Mouse (Mus musculus) WW6 (cell line): ENCODE measurements at regions not wholly inside any gene's neighbourhood (a gene's known extent, or its start where the extent isn't known, plus 50 kb on each side); places are given as distances from the start of the nearest gene placed in this dataset.

Experiments
- DNase-seq: peaks from one replicate; pipeline ENCODE4 v3.0.0-alpha.2; 2013; ENCODE audit warnings: low read depth, low spot score

DNA sequence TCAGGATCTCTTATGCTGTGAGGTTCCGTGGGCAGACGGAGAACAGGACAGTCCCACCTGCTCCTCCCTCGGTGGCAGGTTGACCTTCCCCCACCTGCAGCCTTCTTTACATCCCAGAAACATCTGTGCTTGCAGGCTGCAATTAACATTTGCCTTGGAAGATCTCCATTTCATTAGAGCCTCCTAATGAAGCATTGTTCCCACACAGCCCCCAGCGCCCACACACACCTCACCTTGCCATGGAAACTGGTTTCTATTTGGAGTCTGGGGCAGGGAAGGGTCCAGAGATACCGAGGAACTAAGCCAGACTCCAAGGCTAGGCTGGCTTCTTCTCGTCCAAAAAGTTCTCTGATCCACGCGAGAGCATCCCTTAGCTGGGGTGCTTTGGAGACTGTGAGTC, 56.6 kb upstream of the Rpl38 start:
- no peak for DNase-seq

DNA sequence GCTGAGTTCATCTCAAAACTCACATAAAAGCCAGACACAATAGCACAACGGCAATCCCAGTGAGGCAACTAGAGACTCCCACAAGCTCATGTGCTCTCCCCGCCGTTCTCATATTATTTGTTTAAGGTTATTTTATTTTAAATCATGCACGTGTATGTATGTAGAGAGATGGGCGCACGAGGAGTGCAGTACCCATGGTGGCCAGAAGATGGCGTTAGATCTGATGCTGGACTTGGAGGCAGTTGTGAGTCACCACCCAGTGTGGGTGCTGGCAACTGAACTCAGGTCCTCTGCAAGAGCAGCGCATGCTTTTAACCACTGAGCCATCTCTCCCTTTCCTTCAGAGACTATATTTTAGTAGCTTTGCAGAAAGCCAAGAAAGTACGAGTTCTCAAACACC, 60.3 kb upstream of the Rpl38 start:
- no peak for DNase-seq

DNA sequence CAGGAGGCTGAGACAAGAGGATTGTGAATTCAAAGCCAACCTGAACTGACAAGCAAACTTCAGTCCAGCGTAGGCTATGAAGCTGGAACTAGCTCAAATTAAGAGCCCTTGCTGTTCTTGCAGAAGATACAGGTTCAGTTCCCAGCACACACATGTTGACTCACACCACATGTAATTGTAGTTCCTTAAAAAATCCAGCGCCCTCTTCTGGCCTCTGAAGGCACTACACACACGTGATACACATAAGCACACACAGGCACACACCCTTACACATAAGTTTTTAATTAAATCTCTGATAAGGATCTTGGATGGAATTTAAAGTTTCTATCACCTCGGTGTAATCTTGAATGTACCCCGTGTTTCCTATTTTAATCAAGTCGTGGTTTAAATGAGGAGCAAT, 65.2 kb upstream of the Rpl38 start:
- no peak for DNase-seq

DNA sequence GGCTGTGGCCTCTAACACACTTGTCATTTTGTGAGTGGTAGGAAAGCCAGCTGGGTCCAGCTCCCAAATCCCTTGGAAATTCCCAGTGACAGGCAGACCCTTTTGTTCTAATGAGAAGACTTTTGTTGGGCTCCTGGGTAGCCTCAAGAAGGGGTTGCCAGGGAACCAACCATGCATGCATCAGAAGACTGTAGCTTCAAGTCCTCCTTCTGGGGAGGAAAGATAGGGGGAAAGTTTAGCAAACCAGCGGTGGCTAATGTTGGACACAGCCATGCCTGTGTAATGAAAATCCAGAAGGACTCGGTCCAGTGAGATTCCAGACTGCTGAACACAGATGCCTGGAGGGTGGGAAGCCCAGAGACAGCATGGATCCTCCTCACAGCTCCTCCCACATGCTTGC, 71.1 kb upstream of the Rpl38 start:
- no peak for DNase-seq

DNA sequence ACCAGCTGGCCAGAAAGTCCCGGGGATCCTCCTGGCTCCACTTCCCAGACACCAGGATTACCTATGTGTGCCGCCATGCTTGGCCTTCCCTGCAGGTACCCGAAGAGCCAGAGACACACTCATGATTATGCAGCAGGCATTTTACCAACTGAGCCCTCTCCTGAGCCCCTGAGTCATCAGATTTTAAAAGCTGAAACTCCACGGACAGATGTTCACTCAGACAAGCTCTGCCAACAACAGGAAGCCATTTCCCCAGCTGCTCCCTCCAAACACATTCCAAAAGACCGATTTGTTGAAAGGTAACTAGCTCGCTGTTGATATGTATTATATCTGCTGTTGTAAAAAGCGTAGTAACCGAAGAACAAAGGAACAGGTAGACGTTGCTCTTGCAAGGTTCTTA, 75.4 kb upstream of the Rpl38 start:
- no peak for DNase-seq

DNA sequence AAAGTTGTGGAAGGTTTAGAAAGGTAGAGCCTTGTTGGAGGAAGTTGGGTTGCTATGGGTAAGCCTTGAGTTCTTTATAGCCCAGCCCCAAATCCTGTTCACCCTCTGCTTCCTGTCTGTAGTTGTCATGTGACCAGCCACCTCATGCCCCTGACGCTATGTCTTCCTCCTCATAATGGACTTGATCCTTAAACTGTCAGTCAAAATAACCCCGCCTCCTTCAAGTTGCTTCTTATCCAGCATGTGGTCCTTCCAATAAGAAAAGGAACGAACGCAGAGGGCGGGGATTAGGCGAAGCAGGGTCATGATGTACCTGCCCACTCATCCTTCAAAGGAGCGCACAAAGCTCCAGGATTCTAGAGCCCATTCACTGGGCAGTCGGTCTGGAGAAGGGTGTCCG, 79.8 kb upstream of the Rpl38 start:
- peak; percentile 81 for DNase-seq

DNA sequence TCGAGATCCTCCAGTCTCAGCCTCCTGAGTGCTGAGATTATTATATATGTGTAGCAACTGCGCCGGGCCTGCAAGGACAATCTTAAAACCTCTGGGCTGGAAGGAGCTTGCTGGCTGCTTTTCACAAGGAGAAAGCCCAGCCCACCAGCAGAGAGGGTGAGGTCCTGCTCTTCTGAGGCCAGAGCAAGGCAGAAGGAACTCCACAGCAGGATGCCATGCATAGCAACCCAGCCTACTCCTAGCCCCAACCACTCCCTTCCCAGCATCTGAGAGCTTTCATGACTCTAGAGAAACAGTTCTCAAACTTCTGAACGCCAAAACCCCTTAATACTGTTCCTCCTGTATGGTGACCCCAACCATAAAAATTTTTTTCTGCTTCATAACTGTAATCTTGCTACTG, 80.3 kb upstream of the Rpl38 start:
- DNase-seq: no peak

DNA sequence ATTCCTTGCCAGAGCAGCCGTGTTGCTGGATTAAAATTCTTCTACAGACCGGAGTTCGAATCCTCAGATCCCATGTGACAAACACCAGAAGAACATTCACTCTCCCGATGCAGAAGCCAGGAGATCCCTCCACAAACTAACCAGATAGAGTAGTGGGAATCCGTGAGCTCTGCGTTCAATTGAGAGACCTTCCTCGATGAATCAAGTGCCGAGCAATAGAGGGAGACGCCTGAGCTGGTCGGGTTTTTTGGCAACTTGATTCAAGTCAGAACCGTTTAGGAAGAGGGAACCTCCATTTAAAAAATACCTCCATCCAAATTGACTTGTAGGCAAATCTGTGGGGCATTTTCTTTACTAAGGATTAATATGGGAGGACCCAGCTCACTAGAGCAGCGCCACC, 81.9 kb upstream of the Rpl38 start:
- DNase-seq: no peak

DNA sequence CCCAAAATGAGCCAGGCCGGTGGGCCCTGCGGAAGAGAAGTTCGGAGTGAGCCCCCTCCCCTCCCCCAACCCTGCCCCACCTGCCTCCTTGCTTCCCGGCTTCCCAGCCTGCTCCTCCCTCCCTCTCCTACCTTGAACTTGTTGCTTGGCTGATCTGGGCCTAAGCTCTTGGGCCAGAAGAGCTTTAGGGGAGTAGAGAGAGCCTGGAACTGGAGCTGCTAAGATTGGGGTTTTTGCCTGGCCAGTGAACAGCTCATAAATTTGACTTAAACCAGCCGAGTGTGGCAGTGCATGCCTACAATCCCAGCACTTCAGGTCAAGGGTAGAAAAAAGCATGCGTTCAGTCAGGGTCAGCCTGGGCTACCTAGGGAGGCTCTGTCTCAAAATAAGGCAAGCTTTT, 83.5 kb upstream of the Rpl38 start:
- DNase-seq: no peak

DNA sequence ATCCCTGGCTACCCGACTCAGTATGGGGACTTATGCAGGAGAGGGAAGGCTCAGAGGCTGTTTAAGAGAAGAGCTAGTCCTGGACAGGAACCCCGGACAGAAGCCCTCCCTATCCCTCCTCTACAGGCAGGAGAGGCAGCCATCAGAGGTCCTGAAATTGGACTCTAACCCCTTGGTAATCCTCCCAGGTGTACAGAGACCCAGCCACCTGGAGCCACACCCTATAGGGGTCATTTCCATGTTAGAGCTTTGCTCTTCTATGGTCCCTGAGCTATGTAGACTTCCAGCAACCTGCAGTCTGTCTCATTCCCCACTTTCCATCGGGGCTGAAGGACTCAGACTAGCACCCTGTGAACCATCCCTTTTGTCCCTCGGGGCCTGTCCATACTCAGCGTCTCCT, 84.2 kb upstream of the Rpl38 start:
- no peak for DNase-seq

DNA sequence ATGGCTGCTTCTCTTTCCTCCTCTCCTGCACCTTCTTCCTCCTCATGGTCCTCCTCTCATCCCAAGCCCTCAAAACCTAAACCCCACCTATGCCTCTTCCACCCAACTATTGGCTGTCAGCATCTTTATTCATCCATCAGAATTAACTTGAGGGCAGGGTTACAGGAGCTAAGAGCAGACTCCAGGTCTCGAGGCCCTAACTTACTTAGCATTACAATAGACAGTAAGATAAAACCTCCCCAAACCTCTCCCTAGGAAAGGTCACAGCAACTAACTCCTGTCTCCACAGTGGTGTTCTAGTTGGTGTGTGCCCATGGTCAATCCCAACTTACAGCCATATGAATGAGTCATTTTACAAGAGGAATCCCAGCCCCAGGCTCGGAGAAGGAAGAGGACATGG, 88.3 kb upstream of the Rpl38 start:
- DNase-seq: no peak

DNA sequence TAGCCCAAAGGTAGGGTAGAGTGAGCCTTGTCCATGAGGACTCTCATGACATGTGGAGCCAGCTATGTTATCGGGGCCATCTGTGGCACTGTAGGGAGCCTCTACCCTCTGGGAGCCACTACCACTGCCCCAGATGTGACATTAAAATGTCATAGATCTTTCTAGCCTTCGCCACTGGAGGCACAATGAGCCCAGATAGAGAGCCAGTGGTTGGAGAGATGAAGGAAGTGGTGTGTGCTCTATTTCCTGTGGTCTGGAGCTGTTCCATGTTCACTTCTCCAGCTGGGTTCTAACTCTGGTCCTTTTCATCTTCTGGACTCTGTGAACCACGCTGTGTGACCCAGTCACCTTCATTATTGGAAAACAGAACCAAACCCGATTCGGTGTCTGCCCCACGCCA, 89.8 kb upstream of the Rpl38 start:
- no peak for DNase-seq

DNA sequence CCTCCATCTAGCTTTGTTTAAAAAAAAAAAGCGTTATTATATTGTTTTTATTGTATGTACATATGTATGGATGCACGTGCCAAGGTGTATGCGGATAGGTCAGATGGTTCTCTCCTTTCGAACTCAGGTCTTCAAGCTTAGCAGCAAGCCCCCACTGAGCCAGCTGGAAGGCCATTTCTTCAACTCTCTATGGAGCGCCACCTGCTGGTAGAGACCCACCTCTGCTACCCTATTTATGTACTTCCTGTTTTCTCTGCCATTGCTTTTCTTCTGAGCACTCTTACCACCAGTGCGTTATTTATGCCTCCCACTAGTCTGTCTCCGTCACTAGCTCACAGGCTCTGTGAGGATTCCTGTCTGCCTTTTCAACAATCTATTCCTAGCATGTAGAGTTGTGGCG, 91.5 kb upstream of the Rpl38 start:
- no peak for DNase-seq

DNA sequence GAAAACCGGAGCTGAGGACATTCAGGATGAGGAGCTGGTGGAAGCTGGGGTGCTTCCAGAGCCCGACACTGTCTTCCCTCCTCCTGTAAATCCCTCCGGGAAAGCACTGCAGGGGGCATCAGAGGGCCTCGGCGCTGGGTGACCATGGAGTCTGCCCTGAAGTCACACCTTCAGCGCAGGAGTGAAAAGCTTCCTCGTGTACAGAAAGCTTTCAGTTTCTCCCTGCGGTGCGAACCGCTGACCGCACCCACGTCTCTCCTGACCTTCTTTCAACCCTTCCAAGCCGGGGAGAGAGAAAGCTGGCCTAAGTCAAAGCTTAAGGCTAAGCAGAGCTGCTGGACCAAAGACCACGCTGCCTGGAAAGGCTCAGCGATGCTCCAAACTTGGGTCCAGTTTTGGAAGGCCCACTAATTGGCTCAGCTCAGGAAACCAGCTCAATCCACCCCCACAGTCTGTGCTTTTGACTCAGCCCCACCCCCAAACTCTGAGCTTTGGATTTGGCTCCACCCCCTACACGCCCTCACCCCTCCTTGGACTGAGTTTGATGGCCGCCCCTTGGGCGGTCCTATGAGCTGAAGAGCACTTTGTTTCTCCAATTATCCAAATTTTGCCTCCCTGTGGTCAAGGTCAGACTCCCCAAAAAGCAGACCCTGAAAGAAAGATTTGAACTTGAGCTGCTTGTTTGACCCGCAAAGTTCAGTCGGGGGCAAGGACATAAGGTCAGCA, 97.0 kb upstream of the Rpl38 start:
- DNase-seq: no peak

DNA sequence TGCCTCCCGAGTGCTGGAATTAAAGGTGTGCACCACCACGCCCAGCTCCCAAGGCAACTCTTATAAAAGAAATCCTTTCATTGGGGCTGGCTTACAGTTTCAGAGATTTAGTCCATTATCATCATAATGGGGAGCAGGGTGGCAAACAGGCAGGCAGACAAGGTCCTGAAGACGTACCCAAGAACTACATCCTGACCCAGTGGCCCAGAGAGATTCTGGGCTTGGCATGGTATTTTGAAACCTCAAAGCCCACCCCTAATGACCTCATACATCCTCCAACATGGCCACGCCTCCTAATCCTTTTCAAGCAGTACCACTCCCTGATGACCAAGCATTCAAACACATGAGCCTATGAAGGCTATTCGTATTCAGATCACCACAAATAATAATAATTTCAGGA, 98.2 kb upstream of the Rpl38 start:
- no peak for DNase-seq

DNA sequence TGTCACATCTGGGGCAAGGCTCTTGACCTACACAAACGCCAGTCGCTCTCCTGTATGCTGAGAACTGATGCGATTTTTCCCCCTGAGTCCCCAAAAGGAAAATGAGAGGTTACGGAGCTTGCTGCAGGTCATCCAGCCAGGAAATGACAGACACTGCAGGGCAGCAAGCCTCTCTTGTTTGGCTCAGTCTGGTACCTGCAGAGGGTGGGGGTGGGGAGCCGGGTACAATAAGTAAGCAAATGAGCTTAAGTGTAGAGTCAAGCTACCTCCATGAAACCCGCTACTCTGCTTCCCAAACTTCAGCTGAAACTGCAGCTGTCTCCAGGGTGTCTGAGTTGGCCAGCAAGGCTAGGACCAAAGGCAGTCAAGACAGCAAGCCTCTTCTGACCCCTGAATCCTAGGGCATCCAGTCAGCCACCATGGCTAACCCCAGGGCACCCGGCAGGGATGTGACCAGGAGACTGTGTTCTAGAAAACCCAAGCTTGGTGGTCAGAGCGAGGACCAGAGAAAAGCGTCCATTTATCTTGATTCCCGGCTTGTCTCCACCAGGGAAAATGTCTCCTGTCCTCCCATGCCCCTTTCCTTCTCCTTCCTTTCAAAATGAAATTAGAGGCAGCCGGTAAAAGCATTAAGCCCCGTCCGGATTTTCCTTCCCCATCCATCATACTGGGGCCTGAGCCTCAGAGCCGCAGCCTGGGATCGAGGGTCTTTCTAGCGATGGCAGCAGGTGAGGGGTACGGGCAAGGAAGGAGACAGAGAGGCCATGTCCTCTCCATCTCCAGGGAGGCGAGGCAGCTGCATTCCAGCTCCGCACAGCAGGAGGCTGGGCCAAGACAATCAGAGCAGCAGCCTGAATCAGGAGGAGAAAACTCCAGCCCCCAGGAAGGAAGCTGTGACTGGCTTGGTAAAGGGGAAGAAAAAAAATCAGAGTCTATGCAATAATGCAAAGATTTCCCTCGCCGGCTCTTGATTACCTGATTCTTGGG, 100.2 kb upstream of the Rpl38 start:
- no peak for DNase-seq

DNA sequence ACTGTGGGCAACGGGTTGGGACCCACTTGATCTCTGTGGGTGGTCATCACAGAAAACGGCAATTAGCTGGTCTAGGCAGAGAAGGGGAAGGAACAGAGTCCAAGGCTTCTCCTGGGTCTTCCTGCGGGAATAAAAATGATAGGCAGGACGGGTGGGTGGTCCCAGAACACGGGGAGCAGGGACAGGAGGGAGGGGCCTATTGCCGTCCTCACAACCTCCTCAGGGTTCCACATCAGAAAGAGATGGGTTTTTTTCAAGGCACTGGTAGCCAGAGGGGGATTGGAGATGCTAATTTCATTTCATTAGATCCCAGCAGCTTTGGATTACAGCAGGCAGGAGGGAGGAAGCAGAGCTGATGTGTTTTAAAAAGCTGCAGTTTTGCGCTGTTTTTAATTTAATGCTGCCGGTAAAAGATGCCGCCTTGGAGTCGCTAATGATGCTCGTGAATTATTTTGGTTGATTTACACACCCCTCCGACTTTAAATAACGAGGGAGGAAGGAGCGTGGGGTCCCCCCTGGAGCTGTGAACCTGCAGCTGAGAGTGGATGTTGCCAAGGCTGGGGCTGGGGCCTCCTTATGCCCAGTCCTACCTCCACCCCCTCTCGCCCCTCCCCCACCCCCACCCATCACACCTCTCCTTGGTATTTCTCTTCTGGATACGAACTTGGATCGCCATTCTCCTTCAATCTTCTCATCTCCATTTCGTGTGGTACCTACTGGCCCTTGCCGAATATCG, 101.1 kb upstream of the Rpl38 start:
- no peak for DNase-seq

DNA sequence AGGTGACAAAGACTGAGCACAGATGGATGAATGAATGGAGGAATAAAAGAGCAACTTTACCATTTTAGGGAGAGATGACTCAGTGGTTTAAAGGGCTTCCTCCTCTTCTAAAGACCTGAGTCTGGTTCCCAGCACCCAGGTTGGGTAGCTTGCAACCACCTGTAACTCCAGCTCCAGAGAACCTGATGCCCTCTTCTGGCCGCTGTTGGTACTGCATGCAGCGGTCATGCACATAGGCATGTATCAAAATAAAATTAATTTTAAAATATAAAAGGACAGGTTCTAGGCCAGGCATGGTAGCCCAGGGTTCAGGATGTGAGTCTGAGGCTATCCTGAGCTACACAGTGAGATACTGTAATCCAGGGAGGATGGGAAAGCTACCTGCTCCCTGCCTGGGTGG, 103.4 kb upstream of the Rpl38 start:
- no peak for DNase-seq

DNA sequence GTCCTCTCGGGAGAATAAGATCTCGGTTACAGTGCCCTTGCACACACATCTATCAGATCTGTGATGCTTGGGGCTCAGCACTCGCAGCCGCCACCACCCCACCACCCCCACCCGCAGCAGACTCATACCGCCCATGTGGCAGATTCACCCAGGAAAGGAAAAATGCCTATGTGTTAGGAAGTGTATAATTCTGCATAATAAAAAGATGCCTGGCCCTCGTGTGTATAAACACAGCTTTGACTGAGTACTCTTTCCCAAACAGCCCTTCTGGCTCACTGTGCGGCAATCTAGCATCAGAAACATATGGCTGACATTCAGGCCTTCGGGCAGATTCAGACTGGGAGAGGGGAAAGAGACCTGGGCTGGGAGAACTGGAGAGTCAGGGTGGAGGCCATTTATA, 105.2 kb upstream of the Rpl38 start:
- no peak for DNase-seq

DNA sequence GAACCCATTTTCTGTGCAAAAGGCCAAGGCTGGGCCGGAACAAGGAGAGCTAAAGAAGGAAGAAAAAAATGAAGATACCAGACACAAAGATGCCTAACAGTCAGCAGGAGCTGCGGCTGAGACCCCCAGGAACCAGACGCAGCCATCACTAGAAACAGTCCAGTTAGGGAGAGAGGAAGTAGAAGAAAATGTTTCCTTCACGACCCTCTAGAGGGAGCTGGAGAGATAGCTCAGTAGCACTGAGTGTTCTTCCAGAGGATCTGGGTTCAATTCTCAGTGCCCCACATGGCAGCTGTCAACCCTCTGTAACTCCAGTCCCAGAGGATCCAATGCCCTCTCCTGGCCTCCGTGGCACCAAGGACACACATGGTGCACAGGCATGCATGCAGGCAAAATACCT, 113.7 kb upstream of the Rpl38 start:
- no peak for DNase-seq

DNA sequence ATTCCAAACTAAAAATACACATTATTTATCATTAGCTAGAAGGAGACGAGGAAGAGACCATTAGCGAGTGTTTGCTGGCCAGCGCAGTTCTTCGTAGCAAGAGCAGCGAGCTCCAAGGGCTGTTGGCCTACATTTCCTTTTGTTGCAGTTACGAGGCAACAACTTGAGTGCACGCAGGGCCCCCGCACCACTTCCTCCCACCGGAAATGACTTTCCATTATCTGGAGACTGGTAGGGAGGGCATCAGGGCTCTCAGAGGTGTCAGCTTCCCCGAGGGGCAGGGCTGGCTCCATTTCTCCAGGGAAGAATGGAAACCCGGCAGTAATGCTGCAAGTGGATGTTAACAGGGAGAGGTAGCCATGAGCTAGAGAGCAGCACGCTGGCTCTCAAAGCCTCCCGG, 114.3 kb upstream of the Rpl38 start:
- DNase-seq: no peak

DNA sequence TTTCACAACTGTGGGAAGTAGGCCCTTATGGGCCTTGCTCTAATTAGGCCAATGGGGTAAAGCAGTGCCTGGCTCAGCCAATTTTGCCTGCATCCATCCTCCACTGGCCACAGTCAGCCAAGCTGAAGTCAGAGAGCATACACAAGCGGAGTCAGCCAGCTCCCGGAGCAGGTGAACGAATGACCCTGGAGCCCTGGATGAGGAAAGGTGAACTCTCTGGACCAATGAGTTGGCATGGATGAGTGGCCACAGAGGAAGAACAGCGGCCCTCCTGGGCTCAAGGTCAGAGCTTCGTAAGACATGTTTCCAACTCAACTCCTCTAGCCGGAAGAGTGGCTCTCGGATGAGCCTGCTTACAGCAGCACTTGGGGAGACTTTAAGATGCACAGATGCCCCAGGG, 116.1 kb upstream of the Rpl38 start:
- no peak for DNase-seq
